In genomic region chr9:73030443-73030842, GRCm38 (mm10) we compare ENCODE assay signal across 26 mouse cellular contexts.
"Had no signal": no experiment of that assay in that cellular context is flagged by ENCODE, and none has a peak within 500 bp of the region (broad histone marks: within the 10 kb centered on the region; RNA-seq: fewer than 3 reads in every experiment).

No protein-coding gene starts in this region.

- H3K27ac ChIP-seq: heart, embryonic 13.5 days; heart, embryonic 15.5 days; hindbrain, embryonic 13.5 days; hindbrain, embryonic 15.5 days; hindbrain, postnatal 0 days; kidney, embryonic 15.5 days; kidney, postnatal 0 days; left cerebral cortex, adult 2 months; limb, embryonic 10.5 days; limb, embryonic 12.5 days; liver, embryonic 13.5 days had no signal

- H3K27me3 ChIP-seq: heart, embryonic 13.5 days; heart, embryonic 15.5 days; hindbrain, embryonic 13.5 days; hindbrain, embryonic 15.5 days; kidney, embryonic 15.5 days; limb, embryonic 12.5 days; liver, embryonic 13.5 days had no signal

- H3K9ac ChIP-seq: heart, embryonic 13.5 days; heart, embryonic 15.5 days; hindbrain, embryonic 13.5 days; hindbrain, embryonic 15.5 days; kidney, embryonic 15.5 days; limb, embryonic 12.5 days; liver, embryonic 13.5 days had no signal

- DNase-seq: gastrocnemius, postnatal 14 days; gastrocnemius, postnatal 36 days; heart, adult 18-20 months; heart, postnatal 14 days; heart, postnatal 36 days; kidney, adult 11 months; kidney, adult 2 months; kidney, adult 9 months; kidney, postnatal 14 days; kidney, postnatal 36 days; layer of hippocampus, adult 9-11 months; liver; liver, embryonic 13.5 days had no signal

- H3K9me3 ChIP-seq: heart, embryonic 13.5 days; heart, embryonic 15.5 days; hindbrain, embryonic 13.5 days; hindbrain, embryonic 15.5 days; kidney, embryonic 15.5 days; limb, embryonic 10.5 days; limb, embryonic 12.5 days; liver, embryonic 13.5 days had no signal

- H3K4me1 ChIP-seq: kidney, embryonic 15.5 days; liver, embryonic 13.5 days had no signal

- ATAC-seq: hindbrain, postnatal 0 days; intestine, embryonic 16.5 days had no signal

- H3K4me2 ChIP-seq: heart, embryonic 11.5 days; heart, embryonic 13.5 days; heart, embryonic 15.5 days; hindbrain, embryonic 13.5 days; hindbrain, embryonic 15.5 days; kidney, embryonic 15.5 days; limb, embryonic 12.5 days; liver, embryonic 11.5 days; liver, embryonic 13.5 days had no signal

- H3K4me3 ChIP-seq: heart, embryonic 13.5 days; heart, embryonic 15.5 days; hindbrain, embryonic 13.5 days; hindbrain, embryonic 15.5 days; kidney, embryonic 15.5 days; left cerebral cortex, adult 2 months; limb, embryonic 10.5 days; limb, embryonic 12.5 days; liver, embryonic 13.5 days had no signal
